Mouse (Mus musculus) spleen, postnatal 10 days (tissue): ENCODE measurements at regions not wholly inside any gene's neighbourhood (a gene's known extent, or its start where the extent isn't known, plus 50 kb on each side); places are given as distances from the start of the nearest gene placed in this dataset.

Experiments used
- DNase-seq, 2 experiments: peaks; one replicate each; pipeline ENCODE4 v3.0.0; 2021 to 2022; ENCODE audit warnings: low spot score in 2 of 2

GRCm38 (mm10) chr14:101267536-101267935, 67.4 kb upstream of the Prr30 start:
- no peak for DNase-seq
